Mouse (Mus musculus): ENCODE measurements around the gene Bcl2l2. TPM values are rescaled to one million over a fixed set of nuclear protein-coding genes. Genes with fewer than 3 reads are reported as not detected.

Bcl2l2 gene
- polyA plus RNA-seq, 1 experiment: 18.1 TPM

GRCm38 (mm10) chr14:54864313-54865036 lies 18.7 kb upstream of the Bcl2l2 start:
- Histone ChIP-seq H3K4me1 (ENCODE audit: control insufficient read depth, insufficient read depth, low read length) (peaks cover 2% of the 10 kb centered on the region), H3K4me3 (replicated peaks; ENCODE audit: control insufficient read depth, low read depth, low read length) (peak overlapping the region; percentile 71), H3K27ac (ENCODE audit: control insufficient read depth, insufficient read depth, low read depth, low read length, poor library complexity) (no peak overlapping the region; the same call in 1 of the 2 replicates)
- 8% methylated on average over 21 of the region's 21 CpGs for WGBS
- TF ChIP-seq POLR2A (IDR thresholded peaks at IDR 0.05; ENCODE audit: borderline replicate concordance, control insufficient read depth, low read depth, low read length) (no peak), CTCF (IDR thresholded peaks at IDR 0.05; ENCODE audit: control insufficient read depth, insufficient read depth, low read length) (no peak)

GRCm38 (mm10) chr14:54865626-54866025 lies 17.6 kb upstream of the Bcl2l2 start:
- H3K4me1 ChIP-seq (ENCODE audit: control insufficient read depth, insufficient read depth, low read length): peaks cover 2% of the 10 kb centered on the region
- H3K4me3 ChIP-seq (replicated peaks; ENCODE audit: control insufficient read depth, low read depth, low read length): no peak overlapping the region
- no peak for TF ChIP-seq POLR2A (IDR thresholded peaks at IDR 0.05; ENCODE audit: borderline replicate concordance, control insufficient read depth, low read depth, low read length)
- TF ChIP-seq CTCF (IDR thresholded peaks at IDR 0.05; ENCODE audit: control insufficient read depth, insufficient read depth, low read length): no peak
- no peak overlapping the region for H3K27ac ChIP-seq (ENCODE audit: control insufficient read depth, insufficient read depth, low read depth, low read length, poor library complexity)
- 64% methylated on average over 5 of the region's 5 CpGs for WGBS

GRCm38 (mm10) chr14:54866268-54866667 lies 16.9 kb upstream of the Bcl2l2 start:
- Histone ChIP-seq H3K4me1 (ENCODE audit: control insufficient read depth, insufficient read depth, low read length) (peaks cover 2% of the 10 kb centered on the region), H3K27ac (ENCODE audit: control insufficient read depth, insufficient read depth, low read depth, low read length, poor library complexity) (no peak overlapping the region), H3K4me3 (replicated peaks; ENCODE audit: control insufficient read depth, low read depth, low read length) (no peak overlapping the region)
- no peak for TF ChIP-seq POLR2A (IDR thresholded peaks at IDR 0.05; ENCODE audit: borderline replicate concordance, control insufficient read depth, low read depth, low read length)
- no peak for TF ChIP-seq CTCF (IDR thresholded peaks at IDR 0.05; ENCODE audit: control insufficient read depth, insufficient read depth, low read length)
- 25% methylated on average over 3 of the region's 3 CpGs for WGBS

- WGBS: 68% methylated on average over 5 of the region's 5 CpGs
- TF ChIP-seq POLR2A (IDR thresholded peaks at IDR 0.05; ENCODE audit: borderline replicate concordance, control insufficient read depth, low read depth, low read length): no peak
- peak; percentile 64 for TF ChIP-seq CTCF (IDR thresholded peaks at IDR 0.05; ENCODE audit: control insufficient read depth, insufficient read depth, low read length)
- no peak overlapping the region for H3K4me3 ChIP-seq (replicated peaks; ENCODE audit: control insufficient read depth, low read depth, low read length)
These were observed 16.2 kb upstream of the Bcl2l2 start for GRCm38 (mm10) chr14:54866936-54867335.

GRCm38 (mm10) chr14:54868026-54868425 lies 15.2 kb upstream of the Bcl2l2 start:
- TF ChIP-seq POLR2A (IDR thresholded peaks at IDR 0.05; ENCODE audit: borderline replicate concordance, control insufficient read depth, low read depth, low read length) (no peak), CTCF (IDR thresholded peaks at IDR 0.05; ENCODE audit: control insufficient read depth, insufficient read depth, low read length) (no peak)
- Histone ChIP-seq H3K4me3 (replicated peaks; ENCODE audit: control insufficient read depth, low read depth, low read length) (no peak overlapping the region), H3K4me1 (ENCODE audit: control insufficient read depth, insufficient read depth, low read length) (peaks cover 2% of the 10 kb centered on the region), H3K27ac (ENCODE audit: control insufficient read depth, insufficient read depth, low read depth, low read length, poor library complexity) (no peak overlapping the region)
- WGBS: 25% methylated on average over 4 of the region's 4 CpGs

More at GRCm38 (mm10) chr14:54866936-54867335, 16.2 kb upstream of the Bcl2l2 start:
- peaks cover 2% of the 10 kb centered on the region for H3K4me1 ChIP-seq (ENCODE audit: control insufficient read depth, insufficient read depth, low read length)
- H3K27ac ChIP-seq (ENCODE audit: control insufficient read depth, insufficient read depth, low read depth, low read length, poor library complexity): no peak overlapping the region

GRCm38 (mm10) chr14:54870861-54871260 lies 12.3 kb upstream of the Bcl2l2 start, which contains the start of gene Homez:
Gene Homez (minus strand): TSS chr14:54870961.
- TF ChIP-seq POLR2A (IDR thresholded peaks at IDR 0.05; ENCODE audit: borderline replicate concordance, control insufficient read depth, low read depth, low read length) (no peak), CTCF (IDR thresholded peaks at IDR 0.05; ENCODE audit: control insufficient read depth, insufficient read depth, low read length) (no peak)
- WGBS: 74% methylated on average over 5 of the region's 5 CpGs
- Histone ChIP-seq H3K4me3 (replicated peaks; ENCODE audit: control insufficient read depth, low read depth, low read length) (no peak within 1 kb of the TSS), H3K4me1 (ENCODE audit: control insufficient read depth, insufficient read depth, low read length) (peaks cover 2% of the 10 kb centered on the region), H3K27ac (ENCODE audit: control insufficient read depth, insufficient read depth, low read depth, low read length, poor library complexity) (no peak within 1 kb of the TSS)

- 82% methylated on average over 3 of the region's 3 CpGs for WGBS
- Histone ChIP-seq H3K4me3 (replicated peaks; ENCODE audit: control insufficient read depth, low read depth, low read length) (no peak overlapping the region), H3K4me1 (ENCODE audit: control insufficient read depth, insufficient read depth, low read length) (no peaks in the 10 kb centered on the region; the same call in 1 of the 2 replicates), H3K27ac (ENCODE audit: control insufficient read depth, insufficient read depth, low read depth, low read length, poor library complexity) (no peak overlapping the region)
- no peak for TF ChIP-seq CTCF (IDR thresholded peaks at IDR 0.05; ENCODE audit: control insufficient read depth, insufficient read depth, low read length)
- no peak for TF ChIP-seq POLR2A (IDR thresholded peaks at IDR 0.05; ENCODE audit: borderline replicate concordance, control insufficient read depth, low read depth, low read length)
These were observed 9.0 kb upstream of the Bcl2l2 start for GRCm38 (mm10) chr14:54874165-54874564.

- Histone ChIP-seq H3K4me3 (replicated peaks; ENCODE audit: control insufficient read depth, low read depth, low read length) (peak overlapping the region; percentile 70), H3K27ac (ENCODE audit: control insufficient read depth, insufficient read depth, low read depth, low read length, poor library complexity) (peak overlapping the region; percentile 56; the same call in 1 of the 2 replicates), H3K4me1 (ENCODE audit: control insufficient read depth, insufficient read depth, low read length) (no peaks in the 10 kb centered on the region; the same call in 1 of the 2 replicates)
- TF ChIP-seq POLR2A (IDR thresholded peaks at IDR 0.05; ENCODE audit: borderline replicate concordance, control insufficient read depth, low read depth, low read length) (no peak), CTCF (IDR thresholded peaks at IDR 0.05; ENCODE audit: control insufficient read depth, insufficient read depth, low read length) (no peak)
- 6% methylated on average over 36 of the region's 36 CpGs for WGBS
These were observed 7.2 kb upstream of the Bcl2l2 start for GRCm38 (mm10) chr14:54875844-54876538.
